Mouse (Mus musculus) limb, embryonic 14.5 days (tissue): ENCODE data around the gene Tcf25. TPM values are rescaled to one million over a fixed set of nuclear protein-coding genes. Genes with fewer than 3 reads are reported as not detected.
"Not testable (repeated sequence)": the region's sequence is repeated elsewhere in the genome, so short reads cannot be mapped to it uniquely, and the experiment has no call there.

ENCODE experiments used
- ATAC-seq: fragments of 200-750 bp; cut with Nextera tagmentation; 2 replicates; pipeline ENCODE4 v1.8.0; 2017; ENCODE audit warnings: low read depth, moderate number of reproducible peaks, moderate TSS enrichment; ENCODE audit not compliant: low FRiP score
- DNase-seq: peaks from one replicate; pipeline ENCODE4 v3.0.0-alpha.2; 2015; ENCODE audit warnings: low spot score
- H3K27ac ChIP-seq: fragments of 300-500 bp; sonication (generic); replicated peaks from 2 replicates; pipeline ENCODE4 v1.5.1; 2014; ENCODE audit warnings: low read depth, mild to moderate bottlenecking, low read length, moderate library complexity, mixed read lengths
- H3K27me3 ChIP-seq: fragments of 300-500 bp; sonication (generic); 2 replicates; pipeline ENCODE4 v1.6.1; 2014; ENCODE audit warnings: low read length, mixed read lengths; ENCODE audit not compliant: control insufficient read depth, insufficient read depth
- H3K36me3 ChIP-seq: fragments of 300-500 bp; sonication (generic); 2 replicates; pipeline ENCODE4 v1.6.1; 2014; ENCODE audit warnings: mild to moderate bottlenecking, low read length, moderate library complexity, mixed read lengths; ENCODE audit not compliant: control insufficient read depth, insufficient read depth
- H3K4me1 ChIP-seq: fragments of 300-500 bp; sonication (generic); 2 replicates; pipeline ENCODE4 v1.6.1; 2014; ENCODE audit warnings: antibody characterized with exemption, low read length, mixed read lengths; ENCODE audit not compliant: control insufficient read depth, insufficient read depth
- H3K4me2 ChIP-seq: fragments of 300-500 bp; sonication (generic); replicated peaks from 2 replicates; pipeline ENCODE4 v1.6.1; 2014; ENCODE audit warnings: low read depth, mild to moderate bottlenecking, low read length, moderate library complexity; ENCODE audit not compliant: severe bottlenecking
- H3K4me3 ChIP-seq: fragments of 300-500 bp; sonication (generic); replicated peaks from 2 replicates; pipeline ENCODE4 v1.5.1; 2014; ENCODE audit warnings: low read length
- H3K9ac ChIP-seq: fragments of 300-500 bp; sonication (generic); 2 replicates; pipeline ENCODE4 v1.6.1; 2014; ENCODE audit warnings: mild to moderate bottlenecking, low read depth, low read length, moderate library complexity; ENCODE audit not compliant: severe bottlenecking
- H3K9me3 ChIP-seq: fragments of 300-500 bp; sonication (generic); 2 replicates; pipeline ENCODE4 v1.6.1; 2016; ENCODE audit warnings: low read length; ENCODE audit not compliant: control insufficient read depth
- POLR2A ChIP-seq: fragments of 200-500 bp; IDR thresholded peaks from 2 replicates; pipeline ENCODE4 v1.8.0; 2012; ENCODE audit warnings: inconsistent platforms, mild to moderate bottlenecking, moderate library complexity, borderline replicate concordance; ENCODE audit not compliant: insufficient read depth, insufficient read length; ENCODE audit errors: extremely low read depth
- WGBS: fragments of 180-500 bp; shearing (Covaris S2); extraction: QIAGEN DNeasy Blood & Tissue Kit; methylation state at CpG from one replicate; pipeline ENCODE4 v1.1.7; 2014; 5-methylcytosine and 5-hydroxymethylcytosine counted together
- polyA plus RNA-seq, 2 experiments: library from polyadenylated mRNA; depleted of rRNA in 1 of 2; stranded (reverse) in 1 of 2; unstranded in 1 of 2; fragments of >200 nt; fragmentation: Nextera tagmentation in 1 of 2; extraction: Ambion mirVana in 1 of 2; gene quantifications; 2 replicates each; pipeline versions ENCODE4 v1.2.1 to v1.2.3; 2012 to 2014

The Tcf25 gene
- polyA plus RNA-seq, 2 experiments, result 153 to 193 TPM

GRCm38 (mm10) chr8:123423441-123423840 is 49.9 kb downstream of the Tcf25 start, which contains the start of gene Def8:
Def8 (plus strand) TSS chr8:123423527.
- Histone ChIP-seq H3K4me1 (no peaks in the 10 kb centered on the region), H3K27me3 (no peaks in the 10 kb centered on the region), H3K4me2 (peak within 1 kb of the TSS; percentile 41), H3K36me3 (no peaks in the 10 kb centered on the region), H3K4me3 (no peak within 1 kb of the TSS), H3K9ac (no peak within 1 kb of the TSS), H3K9me3 (peaks cover 23% of the 10 kb centered on the region), H3K27ac (no peak within 1 kb of the TSS)
- no peak for TF ChIP-seq POLR2A
- WGBS, result 70% methylated on average over 7 of the region's 7 CpGs
- DNase-seq (no peak), ATAC-seq (no peak)

DNA sequence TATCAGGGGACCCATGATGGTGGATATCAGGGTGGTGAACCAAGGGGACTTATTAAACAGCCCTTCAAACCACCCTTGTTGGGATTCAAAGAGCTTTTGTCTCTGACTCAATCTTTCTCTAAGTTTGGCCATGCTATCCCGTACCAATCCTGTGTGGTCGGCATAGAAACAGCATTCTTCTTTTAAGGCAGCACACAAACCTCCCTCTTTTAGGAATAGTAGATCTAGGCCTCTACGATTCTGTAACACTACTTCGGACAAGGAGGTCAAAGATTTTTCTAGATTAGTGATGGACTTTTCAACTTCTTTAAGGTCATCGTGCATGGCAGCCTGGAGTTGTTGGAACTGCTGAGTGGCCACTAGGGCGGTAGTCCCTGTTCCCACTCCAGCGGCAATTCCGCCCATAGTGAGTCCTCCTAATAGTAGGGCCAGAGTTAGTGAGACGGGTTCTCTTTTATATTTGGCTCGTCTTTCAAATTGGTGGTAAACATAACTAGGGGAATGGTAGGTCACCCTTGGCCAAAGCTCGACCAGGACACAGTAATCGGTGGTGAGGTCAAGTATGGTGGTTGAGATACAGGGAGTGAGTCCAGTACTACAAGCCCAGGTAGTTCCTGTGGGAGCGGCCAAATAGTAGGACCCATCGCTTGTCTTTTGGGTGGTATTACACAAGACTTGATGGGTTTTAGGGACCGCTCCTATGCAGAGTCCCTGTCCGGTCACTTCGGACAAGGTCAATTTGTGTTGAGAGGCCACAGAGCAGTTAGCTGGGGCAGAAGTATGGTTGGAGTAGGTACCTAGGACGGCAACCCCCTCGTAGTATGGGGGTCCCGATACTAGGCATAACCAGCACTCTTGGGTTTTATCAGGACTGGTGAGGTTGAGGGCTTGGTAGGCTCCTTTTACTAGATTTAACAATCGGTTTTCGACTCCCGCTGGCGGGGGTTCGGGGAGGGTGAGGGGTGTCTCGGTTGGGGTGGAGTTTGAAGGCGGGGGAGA is 53.3 kb downstream of the Tcf25 start:
- no peak overlapping the region for H3K4me2 ChIP-seq
- H3K27me3 ChIP-seq, result no peaks in the 10 kb centered on the region
- H3K36me3 ChIP-seq, result no peaks in the 10 kb centered on the region
- H3K27ac ChIP-seq, result no peak overlapping the region
- no peak for TF ChIP-seq POLR2A
- WGBS, result 94% methylated on average over 27 of the region's 27 CpGs
- H3K4me1 ChIP-seq, result no peaks in the 10 kb centered on the region
- DNase-seq, result no peak
- peaks cover 36% of the 10 kb centered on the region for H3K9me3 ChIP-seq
- no peak overlapping the region for H3K4me3 ChIP-seq
- H3K9ac ChIP-seq, result no peak overlapping the region
- ATAC-seq, result no peak

- Histone ChIP-seq H3K9me3 (peaks cover 40% of the 10 kb centered on the region), H3K4me2 (no peak overlapping the region), H3K9ac (no peak overlapping the region), H3K27ac (no peak overlapping the region), H3K36me3 (no peaks in the 10 kb centered on the region), H3K27me3 (no peaks in the 10 kb centered on the region), H3K4me1 (no peaks in the 10 kb centered on the region), H3K4me3 (no peak overlapping the region)
- DNase-seq, result no peak
- TF ChIP-seq POLR2A, result no peak
- WGBS, result 97% methylated on average over 24 of the region's 24 CpGs
- no peak for ATAC-seq
These were observed 54.2 kb downstream of the Tcf25 start for GRCm38 (mm10) chr8:123427639-123428275.

DNA sequence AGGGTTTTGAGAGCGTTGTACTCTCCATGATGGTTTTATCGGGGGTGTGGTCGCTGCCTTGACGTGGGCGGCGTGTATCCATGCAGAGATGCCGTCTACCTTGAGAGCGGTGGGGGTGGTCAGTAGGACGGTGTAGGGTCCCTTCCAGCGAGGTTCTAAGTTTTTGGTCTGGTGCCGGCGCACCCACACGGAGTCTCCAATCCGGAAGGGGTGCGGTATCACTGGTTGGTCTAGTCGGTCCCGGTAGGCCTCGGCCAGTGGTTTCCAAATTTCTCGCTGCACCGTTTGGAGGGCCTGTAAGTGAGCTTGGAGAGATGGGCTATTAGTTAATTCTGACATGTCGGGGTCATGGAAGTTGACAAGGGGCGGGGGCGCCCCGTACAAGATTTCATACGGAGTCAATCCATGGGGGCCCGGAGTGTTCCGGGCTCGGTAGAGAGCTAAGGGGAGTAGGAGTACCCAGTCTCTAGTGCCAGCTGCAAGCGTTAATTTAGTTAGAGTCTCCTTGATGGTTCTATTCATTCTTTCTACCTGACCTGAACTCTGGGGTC is 54.9 kb downstream of the Tcf25 start:
- no peak for ATAC-seq

GRCm38 (mm10) chr8:123428939-123429721 is 55.6 kb downstream of the Tcf25 start:
- WGBS, result 92% methylated on average over 23 of the region's 23 CpGs
- H3K27me3 ChIP-seq, result no peaks in the 10 kb centered on the region
- DNase-seq (no peak), ATAC-seq (no peak)
- H3K9me3 ChIP-seq, result peaks cover 40% of the 10 kb centered on the region
- no peak overlapping the region for H3K4me3 ChIP-seq
- no peak for TF ChIP-seq POLR2A
- no peaks in the 10 kb centered on the region for H3K4me1 ChIP-seq
- H3K36me3 ChIP-seq, result no peaks in the 10 kb centered on the region
- no peak overlapping the region for H3K4me2 ChIP-seq
- no peak overlapping the region for H3K27ac ChIP-seq
- H3K9ac ChIP-seq, result no peak overlapping the region

More for the DNA sequence above, 54.9 kb downstream of the Tcf25 start:
- H3K4me3 ChIP-seq, result no peak overlapping the region
- H3K27ac ChIP-seq, result no peak overlapping the region
- no peak for TF ChIP-seq POLR2A
- H3K36me3 ChIP-seq, result no peaks in the 10 kb centered on the region
- H3K4me1 ChIP-seq, result no peaks in the 10 kb centered on the region
- 98% methylated on average over 28 of the region's 29 CpGs for WGBS
- peaks cover 40% of the 10 kb centered on the region for H3K9me3 ChIP-seq
- H3K27me3 ChIP-seq, result no peaks in the 10 kb centered on the region
- no peak overlapping the region for H3K4me2 ChIP-seq
- no peak overlapping the region for H3K9ac ChIP-seq
- DNase-seq, result no peak

- not testable (repeated sequence) for H3K4me1 ChIP-seq, H3K4me3 ChIP-seq, H3K36me3 ChIP-seq, H3K27me3 ChIP-seq, ATAC-seq, H3K4me2 ChIP-seq, DNase-seq, H3K27ac ChIP-seq, H3K9ac ChIP-seq
- WGBS, result 98% methylated on average over 15 of the region's 15 CpGs
- peaks cover 40% of the 10 kb centered on the region for H3K9me3 ChIP-seq
These were observed 56.1 kb downstream of the Tcf25 start for GRCm38 (mm10) chr8:123429722-123430013.

GRCm38 (mm10) chr8:123430936-123431335 is 57.4 kb downstream of the Tcf25 start:
- not testable (repeated sequence) for H3K9ac ChIP-seq
- H3K9me3 ChIP-seq, result peaks cover 40% of the 10 kb centered on the region

More at GRCm38 (mm10) chr8:123430936-123431335, 57.4 kb downstream of the Tcf25 start:
- not testable (repeated sequence) for DNase-seq, H3K36me3 ChIP-seq, H3K27me3 ChIP-seq, H3K27ac ChIP-seq, ATAC-seq, H3K4me3 ChIP-seq, H3K4me1 ChIP-seq, H3K4me2 ChIP-seq
- WGBS, result 82% methylated on average over 7 of the region's 8 CpGs
